Mouse (Mus musculus): ENCODE measurements around the gene Hs2st1. TPM values are rescaled to one million over a fixed set of nuclear protein-coding genes. Genes with fewer than 3 reads are reported as not detected.

Hs2st1 gene
- total RNA-seq, 2 experiments from 2014 or later, result 50.8 to 51.1 TPM

DNA sequence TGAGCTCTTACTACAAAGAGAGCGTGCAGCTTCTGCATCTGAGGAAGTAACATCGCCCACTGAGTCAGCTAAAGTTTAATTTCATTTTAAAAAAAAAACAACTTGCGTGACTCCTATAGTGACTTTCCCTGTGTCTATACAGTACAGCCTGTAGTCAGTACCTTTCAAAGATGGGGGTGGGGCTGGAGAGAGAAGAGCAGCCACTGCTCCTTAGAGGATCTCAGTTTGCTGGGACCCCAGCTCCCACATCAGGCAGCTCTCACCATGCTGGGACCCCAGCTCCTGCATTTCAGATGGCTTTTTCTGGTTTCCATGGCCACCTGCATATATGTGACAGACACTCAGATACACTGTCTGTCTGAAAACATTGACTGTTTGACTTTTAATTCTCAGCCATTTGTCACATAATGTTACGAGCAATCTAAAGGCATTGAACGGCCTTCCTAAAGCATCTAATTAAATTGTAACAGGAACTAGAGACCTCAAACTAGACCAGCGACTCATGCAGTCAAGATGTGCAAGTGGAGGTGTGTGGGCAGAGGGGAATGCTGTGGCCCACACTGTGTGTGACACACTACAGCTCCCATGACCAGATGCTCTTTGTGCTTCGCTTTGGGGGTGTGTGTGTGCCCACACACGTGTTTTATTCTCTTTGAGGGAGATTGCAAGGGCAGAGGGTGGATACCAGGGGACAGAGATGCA is 19.4 kb upstream of the Hs2st1 start:
- no peak for DNase-seq (ENCODE audit: low spot score in 2 of 2)

DNA sequence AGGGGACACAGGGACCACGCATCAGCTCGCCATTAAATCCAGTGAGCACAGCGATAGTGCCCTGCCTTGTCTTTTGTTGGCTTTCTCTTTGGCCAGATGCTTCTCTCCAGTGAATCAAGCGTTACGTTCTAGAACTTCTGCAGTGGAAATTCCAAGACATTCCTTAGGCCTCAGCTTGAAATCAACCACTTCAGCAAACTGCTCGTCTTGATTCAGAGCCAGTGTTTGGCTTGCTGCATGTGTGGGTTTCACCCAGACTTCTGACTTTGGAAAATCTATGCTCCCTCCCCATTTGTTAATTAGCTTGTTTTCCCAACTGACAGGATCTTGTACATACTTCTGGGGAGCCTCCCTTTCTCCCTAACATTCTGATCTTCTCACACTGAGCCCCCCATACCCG is 16.8 kb upstream of the Hs2st1 start:
- DNase-seq (ENCODE audit: low spot score in 2 of 2), result no peak

DNA sequence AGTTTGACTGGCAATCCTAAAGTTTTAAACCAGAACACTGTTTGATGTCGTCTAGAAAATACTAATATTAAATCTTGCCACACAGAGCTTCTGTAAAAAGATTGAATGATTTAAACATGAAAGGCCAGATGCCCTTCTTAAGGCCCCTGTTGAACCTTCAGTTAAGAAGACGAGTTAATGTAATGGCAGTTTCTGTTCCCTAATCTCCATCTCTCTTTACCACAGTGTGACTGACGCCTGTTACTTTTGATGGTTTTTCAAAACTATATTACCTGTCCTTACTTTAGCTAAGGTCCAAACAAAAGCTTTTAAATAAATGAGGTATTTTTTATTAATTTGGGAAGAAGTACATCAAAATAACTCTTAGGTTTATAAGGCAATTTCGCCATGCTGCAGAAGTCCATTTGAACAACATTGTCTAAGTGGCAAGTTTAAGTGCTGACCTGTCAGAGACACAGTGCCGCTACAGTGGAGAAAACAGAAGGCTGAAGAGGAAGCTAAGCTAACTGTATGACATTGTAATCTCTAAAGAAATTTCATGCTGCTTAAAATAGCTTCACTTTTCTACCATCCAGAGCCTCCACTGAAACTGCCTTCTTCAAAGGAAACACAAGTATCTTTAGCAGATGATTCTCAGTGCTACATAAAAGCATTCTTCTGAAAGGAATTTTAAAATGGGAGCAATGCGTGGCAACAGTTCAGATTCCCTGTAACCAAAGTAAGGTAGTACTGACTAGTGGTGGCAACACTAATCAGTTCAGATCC is 15.0 kb upstream of the Hs2st1 start:
- DNase-seq (ENCODE audit: low spot score in 2 of 2), result no peak

DNA sequence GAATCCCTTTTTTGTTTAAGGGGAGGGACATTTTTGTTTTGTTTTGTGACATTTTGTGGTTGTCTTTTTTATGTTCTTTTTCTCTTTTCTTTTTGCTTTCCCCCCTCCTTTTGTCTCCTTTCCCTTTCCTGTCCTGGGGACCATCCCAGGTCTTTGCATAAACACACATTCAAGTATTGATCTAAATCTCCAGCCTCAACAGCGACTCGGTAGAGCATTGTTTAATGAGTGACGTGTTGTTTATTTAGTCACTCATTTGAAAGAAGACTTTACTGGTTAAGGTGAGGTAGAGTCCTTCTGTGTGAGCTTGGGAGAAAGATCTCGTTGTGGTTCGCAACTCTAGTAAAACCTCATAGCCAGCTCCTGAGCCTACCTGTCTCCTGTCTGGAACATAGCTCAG is 13.8 kb upstream of the Hs2st1 start:
- no peak for DNase-seq (ENCODE audit: low spot score in 2 of 2)

DNA sequence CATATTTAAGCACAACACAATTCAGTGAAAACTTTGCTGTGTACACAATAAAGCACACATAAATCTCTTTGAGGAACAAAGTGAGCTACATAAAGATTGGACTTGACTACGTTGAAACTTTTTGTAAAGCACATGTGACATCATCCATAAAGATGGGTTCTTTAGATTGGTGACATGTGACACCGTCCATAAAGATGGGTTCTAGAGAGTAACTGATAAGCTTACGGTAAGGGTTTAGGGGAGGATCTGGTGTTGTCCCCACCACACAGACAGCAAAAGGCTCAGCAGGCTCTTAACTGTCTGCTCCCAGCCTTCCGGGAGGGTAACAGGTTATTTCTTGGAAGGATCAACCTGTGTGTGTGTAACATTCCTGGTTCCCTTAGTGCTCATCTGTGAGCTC is 12.3 kb upstream of the Hs2st1 start:
- no peak for DNase-seq (ENCODE audit: low spot score in 2 of 2)

DNA sequence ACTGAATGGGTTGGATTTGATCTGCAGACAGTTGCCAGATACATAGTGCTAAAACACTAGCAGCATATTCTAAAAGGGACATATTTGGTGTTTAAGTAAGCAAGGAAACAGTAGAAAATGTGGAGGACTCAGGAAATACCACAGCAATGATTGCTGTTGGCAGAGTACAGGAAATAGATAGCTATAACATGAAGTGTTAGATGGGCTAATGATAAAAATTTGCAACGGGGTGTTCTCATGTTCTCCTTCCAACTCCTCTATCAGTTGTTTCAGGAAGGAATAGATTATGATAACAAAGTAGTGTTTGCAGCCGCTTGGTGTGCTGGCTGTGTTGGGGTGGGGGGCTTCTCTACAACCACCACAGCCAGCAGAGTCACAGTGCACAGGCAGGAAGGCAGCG is 11.9 kb upstream of the Hs2st1 start:
- DNase-seq (ENCODE audit: low spot score in 2 of 2), result no peak

DNA sequence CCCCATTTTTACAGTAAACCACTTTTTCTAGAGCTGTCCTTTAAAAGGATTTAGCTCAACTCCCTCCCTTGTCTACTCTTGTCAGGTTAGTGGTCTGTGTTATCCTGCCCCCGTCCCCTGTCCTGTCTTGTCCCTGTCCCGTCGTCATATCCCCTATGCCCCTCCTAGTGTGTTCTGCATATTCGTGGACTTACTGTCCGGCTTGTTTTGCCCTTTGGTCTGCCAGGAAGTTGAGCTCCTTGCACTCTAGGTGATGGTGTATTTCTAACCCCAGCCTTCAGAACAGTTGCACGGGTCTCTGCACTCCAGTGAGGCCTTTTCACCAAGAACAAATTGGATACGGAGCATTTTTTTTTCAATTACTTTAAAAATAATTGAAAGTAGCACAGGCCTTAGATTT is 10.3 kb upstream of the Hs2st1 start:
- DNase-seq (ENCODE audit: low spot score in 2 of 2), result no peak

DNA sequence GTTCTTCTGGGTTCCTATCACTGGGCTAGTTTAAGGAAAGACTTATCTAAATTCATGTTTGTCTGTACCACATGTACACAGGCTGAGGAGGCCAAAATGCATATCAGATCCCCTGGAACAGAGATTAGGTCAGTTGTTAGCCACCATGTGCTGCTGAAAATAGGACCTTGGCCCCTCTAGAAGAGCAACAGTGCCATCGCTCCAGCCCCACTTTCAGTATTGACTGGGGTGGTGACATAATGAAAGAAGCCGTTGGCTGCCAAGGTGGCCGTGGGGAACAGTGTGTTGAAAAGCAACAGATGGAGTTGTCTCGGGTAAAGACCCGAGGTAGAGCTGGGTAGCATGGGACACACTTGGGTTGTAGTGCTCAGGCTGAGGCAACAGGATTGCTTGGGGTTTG is 9.8 kb upstream of the Hs2st1 start:
- no peak for DNase-seq (ENCODE audit: low spot score in 2 of 2)

DNA sequence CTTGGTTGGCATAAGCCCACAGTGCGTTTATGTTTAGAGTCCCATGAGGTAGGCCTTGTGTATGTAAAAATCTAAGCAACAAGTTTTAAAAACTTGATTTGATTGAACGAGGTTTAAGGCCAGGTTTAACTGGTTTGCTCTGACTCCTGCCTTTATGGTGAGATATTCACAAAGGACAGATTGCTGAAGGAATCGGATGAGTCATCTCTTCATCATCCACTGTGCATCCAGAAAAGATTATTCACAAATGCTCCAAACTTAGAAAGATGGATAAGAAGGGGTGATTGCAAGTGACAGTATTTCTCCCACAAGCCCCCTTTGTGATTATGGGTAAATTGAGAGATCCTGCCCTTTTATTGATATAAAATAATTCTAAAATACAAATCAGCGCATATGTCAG is 8.9 kb upstream of the Hs2st1 start:
- DNase-seq (ENCODE audit: low spot score in 2 of 2), result no peak

DNA sequence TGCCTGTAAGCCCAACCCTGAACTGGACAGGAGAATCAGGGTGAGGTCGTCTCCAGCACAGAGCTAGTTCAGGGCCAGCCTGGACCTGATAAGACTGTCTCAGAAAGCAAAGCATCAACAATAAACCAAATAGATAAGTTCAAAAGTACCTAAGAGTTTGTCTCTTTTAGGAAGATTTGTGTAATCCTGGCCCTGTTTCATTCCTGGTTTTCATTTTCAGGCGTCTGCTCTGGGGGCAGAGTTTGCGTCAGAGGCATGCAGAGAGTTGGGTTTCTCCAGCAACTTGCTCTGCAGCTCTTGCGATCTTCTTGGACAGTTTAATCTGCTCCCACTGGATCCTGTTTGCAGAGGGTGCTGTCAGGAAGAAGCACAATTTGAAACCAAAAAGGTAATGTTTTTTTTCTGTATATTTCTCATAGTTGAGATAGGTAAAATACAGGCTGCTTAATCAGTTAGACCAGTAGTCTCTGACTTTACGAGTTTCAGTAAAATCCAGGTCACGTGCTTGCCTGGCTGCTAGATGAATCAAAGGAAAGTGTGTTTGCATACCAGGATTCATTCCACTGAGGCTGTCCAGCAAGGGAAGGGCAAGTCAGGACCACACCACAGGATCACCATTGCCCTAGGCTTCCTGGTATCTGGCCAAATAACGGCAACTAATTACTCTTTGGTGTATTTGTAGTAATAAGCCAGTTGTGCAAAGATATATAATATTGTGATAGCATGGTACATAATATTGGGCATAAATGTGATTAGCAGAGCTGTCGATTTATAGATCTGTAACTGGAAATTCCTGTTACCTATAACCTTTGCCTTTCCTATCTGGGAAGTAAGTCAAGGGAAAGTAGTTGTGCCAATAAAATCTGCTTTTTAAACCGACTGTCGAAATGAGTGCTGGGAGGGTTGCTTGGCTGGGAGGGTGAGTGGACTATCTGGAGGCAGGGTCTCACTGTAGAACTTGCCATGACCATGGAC is 7.7 kb upstream of the Hs2st1 start:
- DNase-seq (ENCODE audit: low spot score in 2 of 2), result no peak

DNA sequence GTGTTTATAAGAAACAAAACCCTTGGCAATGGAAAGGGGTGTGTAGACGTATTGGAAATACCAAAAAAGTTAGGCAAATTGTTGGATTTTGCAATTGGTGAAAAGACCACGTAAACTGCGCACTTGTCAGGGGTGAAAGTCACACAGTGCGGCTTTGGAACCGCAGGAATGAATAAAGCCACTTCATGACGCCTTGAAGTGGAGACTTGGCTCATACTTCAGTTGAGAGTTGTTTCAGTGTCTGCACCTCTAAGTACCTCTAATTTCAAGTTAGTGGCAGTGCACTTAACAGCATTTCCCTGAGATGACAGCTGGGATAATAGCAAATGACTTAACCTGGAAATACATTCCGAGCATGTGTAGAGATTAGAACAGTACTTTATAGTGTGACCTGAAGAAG is 4.3 kb upstream of the Hs2st1 start:
- DNase-seq (ENCODE audit: low spot score in 2 of 2), result no peak

DNA sequence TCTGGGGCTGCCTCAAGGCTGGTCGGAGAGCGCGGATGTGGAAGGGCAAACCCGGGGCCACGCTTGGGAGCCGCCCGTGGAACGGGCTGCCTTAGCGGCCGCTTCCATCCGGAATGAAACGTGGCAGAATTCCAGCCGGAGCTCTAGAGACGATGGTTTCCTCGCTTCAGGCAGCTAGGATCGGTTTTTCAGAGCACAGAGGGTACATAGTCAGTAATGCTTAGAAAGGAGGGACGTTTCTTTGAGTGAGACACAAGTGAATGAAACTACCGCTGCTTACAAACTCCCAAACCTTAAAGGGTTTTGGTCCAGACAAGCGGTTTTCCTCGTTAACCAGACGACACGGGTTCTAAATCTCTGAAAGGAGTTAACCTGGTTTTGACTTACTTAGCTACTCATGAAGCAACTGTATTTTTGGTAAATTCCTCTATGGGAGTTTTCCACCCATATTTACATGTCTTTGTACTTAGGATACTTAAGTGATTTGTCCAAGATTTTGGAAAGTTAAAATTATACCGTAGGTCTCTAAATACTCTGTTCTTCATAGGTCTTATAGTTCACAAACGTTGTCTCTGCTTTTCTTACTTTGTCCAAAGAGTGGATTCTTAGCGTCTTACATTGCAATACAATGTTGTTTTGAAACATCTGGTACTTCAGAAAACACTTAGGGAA is 971 bp upstream of the Hs2st1 start:
- no peak for DNase-seq (ENCODE audit: low spot score in 2 of 2)

DNA sequence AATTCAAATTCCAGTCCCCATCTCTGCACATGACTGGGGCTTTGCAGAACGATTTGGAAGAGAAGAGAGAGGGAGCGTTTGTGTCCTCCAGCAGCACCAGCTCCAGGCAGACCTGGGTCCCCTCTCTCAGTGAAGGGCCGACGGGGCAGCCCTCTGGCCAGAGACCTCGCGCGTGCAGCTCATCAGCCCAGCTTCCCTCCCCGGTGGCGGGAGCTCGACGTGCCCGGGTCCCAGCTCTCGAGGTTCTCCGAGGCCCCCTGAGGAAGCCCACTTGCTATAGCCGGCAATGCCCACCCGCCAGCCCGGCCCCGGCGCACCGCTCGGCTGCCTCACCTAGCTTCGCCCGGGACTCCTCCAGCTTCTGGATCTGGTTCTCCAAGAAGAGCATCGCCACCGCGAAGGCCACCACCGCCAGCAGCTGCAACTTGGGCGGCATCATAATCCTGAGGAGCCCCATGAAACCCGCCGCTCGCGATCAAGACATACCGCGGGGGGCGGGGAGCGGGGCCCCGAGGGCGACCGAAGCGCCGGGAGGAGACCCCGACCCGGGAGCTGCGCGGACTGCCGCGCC is 495 bp downstream of the Hs2st1 start:
- DNase-seq (ENCODE audit: low spot score in 2 of 2), result peak in 1 of 2 experiments; percentile 25

DNA sequence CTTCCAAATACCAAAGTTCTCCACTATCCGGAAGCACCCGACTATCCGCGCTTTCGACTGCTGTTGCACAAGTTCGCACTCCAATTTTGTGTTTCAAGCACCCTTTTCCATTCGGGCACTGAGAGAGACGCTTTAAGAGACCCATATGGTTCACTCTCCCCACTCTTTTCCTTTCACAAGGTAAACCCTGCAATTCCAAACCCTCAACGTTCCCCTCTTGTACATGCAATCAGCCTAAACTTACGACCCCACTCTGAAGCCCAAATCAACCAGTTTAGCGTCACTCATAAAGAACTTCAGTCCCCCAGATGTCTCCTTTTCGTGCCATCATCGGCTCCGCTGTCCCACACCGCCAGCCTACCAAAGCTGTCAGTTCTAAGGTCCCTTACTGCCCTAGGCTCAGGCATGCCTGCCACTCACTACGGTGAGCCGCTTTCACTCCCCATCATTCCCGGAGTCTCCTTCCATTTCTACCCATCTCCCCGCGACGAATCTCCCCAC is 1.1 kb downstream of the Hs2st1 start:
- no peak for DNase-seq (ENCODE audit: low spot score in 2 of 2)

DNA sequence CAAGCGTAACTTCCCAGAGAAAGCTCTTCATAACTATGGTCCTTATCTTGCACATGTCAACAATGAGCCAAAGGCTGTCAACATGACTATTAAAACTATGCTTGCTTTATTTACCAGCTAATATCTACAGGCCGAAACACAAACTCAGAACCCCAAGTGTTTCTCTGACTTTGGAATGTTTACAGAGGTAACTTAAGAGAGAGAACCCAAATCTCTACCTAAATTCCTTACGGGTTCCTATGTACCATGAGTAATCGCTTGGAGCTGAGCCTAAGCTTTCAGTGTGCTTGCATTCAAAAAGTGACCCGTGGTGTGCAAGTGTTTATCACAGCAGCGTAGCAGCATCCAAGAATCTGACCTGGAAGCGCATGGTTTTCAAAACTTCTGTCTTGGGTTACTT is 4.8 kb downstream of the Hs2st1 start:
- DNase-seq (ENCODE audit: low spot score in 2 of 2), result no peak

DNA sequence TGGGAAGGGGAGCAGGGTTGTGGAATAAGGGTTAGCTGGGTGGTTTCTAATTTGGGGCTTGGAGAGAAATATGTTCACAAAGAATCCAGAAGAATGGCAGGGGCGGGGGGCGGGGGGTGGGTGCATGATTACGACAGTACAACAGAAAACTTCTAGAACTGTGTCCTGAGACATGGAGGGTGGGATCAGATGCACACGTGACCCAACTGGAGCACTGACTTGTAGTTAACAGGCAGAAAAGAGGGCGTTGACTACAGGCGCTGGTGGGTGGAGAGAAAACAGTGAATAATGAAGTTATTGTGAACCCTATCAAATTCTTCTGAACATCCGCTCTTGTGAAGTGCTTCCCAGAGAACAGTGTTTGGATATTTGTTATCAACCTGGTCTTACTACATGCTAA is 6.1 kb downstream of the Hs2st1 start:
- no peak for DNase-seq (ENCODE audit: low spot score in 2 of 2)

DNA sequence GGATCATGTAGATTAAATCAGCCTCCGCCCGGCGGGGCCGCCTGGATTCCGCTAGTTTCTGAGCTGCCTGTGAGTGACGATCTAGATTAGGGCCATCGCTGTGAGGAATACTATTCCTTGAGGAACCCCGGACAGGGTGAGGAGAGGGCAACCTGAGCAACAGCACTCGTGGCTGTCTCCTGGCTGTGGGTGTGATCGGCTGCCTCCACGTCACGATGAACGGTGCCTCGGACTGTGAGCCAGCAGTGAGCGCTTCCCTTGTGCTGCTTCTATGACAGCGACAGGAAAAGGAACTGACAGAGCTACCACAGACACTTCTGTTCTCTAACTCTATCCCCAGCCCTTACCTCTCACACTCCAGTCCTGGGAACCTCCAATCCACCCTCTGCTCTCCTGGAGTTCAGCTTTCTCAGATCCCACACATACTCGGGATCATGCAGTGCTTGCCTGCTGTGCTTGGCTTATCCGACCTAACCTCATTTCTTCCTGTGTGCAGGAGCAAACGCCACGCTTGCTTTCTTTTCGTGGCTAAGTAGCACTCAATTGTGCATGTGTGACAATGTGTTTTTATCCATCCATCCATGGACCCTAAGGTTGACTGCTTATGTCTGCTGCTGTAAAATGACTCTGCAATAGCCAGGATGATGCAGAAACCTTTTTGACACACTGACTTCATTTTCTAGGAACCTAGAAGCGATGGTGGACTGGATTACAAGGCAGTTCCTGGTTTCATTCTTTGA is 8.3 kb downstream of the Hs2st1 start:
- DNase-seq (ENCODE audit: low spot score in 2 of 2), result no peak

DNA sequence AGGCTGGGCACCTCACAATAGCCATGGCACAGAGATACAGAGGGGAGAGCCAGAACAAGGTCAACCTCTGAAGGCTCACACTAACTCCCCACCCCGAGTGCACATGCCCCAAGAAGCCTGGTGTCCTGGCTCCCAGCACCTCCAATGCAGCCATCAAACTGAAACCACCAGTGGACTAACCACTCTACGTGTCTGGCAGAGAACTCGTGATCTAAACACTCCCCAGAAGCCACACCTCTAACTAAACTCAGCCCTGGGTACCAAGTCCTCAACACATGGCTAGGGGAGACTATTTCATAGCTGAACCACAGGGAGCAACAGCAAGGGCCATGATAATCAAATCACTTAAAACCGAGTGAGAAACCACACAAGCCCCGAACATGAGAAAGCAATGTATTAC is 11.7 kb downstream of the Hs2st1 start:
- no peak for DNase-seq (ENCODE audit: low spot score in 2 of 2)

DNA sequence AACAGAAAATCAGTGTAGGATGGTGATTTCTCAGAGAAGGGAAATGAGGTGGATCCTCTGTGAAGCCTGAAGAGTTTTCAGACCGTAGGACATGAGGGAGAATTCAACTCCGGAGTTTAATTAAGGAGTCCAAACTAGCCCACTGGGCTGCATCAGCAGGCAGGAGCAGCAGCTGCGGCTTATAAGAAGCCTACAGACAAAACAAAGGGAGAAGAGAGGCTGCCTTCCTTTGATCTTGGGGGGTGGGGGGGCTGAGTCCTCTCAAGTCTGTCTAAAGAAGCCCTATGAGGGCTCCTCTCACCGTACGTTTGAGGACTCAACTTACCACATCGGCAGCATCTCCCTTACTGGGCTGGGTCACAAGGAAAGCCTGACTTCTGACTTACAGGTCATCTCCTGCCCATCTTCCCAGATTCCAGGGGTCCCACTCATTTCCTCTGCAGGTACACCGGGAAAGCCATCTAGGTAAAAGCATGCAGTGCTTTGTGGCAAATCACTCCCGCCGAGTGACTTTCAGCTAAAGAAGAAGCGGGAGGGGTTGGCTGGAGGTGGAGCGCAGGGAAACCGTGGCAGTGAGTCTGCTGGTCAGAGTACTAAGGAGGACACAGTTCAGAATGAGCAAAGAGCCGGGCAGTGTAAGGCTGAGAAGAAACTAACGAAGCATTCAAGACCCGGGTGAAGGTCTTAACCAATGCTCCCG is 13.2 kb downstream of the Hs2st1 start:
- DNase-seq (ENCODE audit: low spot score in 2 of 2), result no peak

Measured in left cerebral cortex, adult 18-20 months (tissue).